Mouse (Mus musculus) forebrain, embryonic 15.5 days (tissue): ENCODE results near the gene Fam234a. TPM values are rescaled to one million over a fixed set of nuclear protein-coding genes. Genes with fewer than 3 reads are reported as not detected.

Source experiments
- ATAC-seq: fragments of 200-750 bp; cut with Nextera tagmentation; replicated peaks from 2 replicates; pipeline ENCODE4 v1.8.0; 2017; ENCODE audit warnings: mild to moderate bottlenecking, moderate TSS enrichment, moderate library complexity
- H3K27ac ChIP-seq: fragments of 300-500 bp; sonication (generic); replicated peaks from 2 replicates; pipeline ENCODE4 v1.5.1; 2015; ENCODE audit warnings: mild to moderate bottlenecking, inconsistent platforms
- H3K27me3 ChIP-seq: fragments of 300-500 bp; sonication (generic); 2 replicates; pipeline ENCODE4 v1.6.1; 2015; ENCODE audit warnings: inconsistent platforms
- H3K36me3 ChIP-seq: fragments of 300-500 bp; sonication (generic); 2 replicates; pipeline ENCODE4 v1.6.1; 2015; ENCODE audit warnings: mild to moderate bottlenecking, inconsistent platforms
- H3K4me1 ChIP-seq: fragments of 300-500 bp; sonication (generic); 2 replicates; pipeline ENCODE4 v1.6.1; 2015; ENCODE audit warnings: inconsistent platforms
- H3K4me2 ChIP-seq: fragments of 300-500 bp; sonication (generic); replicated peaks from 2 replicates; pipeline ENCODE4 v1.6.1; 2015; ENCODE audit warnings: mild to moderate bottlenecking, inconsistent platforms
- H3K4me3 ChIP-seq: fragments of 300-500 bp; sonication (generic); 2 replicates; pipeline ENCODE4 v1.5.1; 2015; ENCODE audit warnings: mild to moderate bottlenecking, inconsistent platforms
- H3K9ac ChIP-seq: fragments of 300-500 bp; sonication (generic); replicated peaks from 2 replicates; pipeline ENCODE4 v1.6.1; 2015; ENCODE audit warnings: mild to moderate bottlenecking, inconsistent platforms
- H3K9me3 ChIP-seq: fragments of 300-500 bp; sonication (generic); 2 replicates; pipeline ENCODE4 v1.6.1; 2016; ENCODE audit warnings: inconsistent platforms
- WGBS: fragments of 180-500 bp; shearing (Covaris S2); methylation state at CpG from one replicate; pipeline ENCODE4 v1.1.7; 2015; ENCODE audit warnings: mixed read lengths; 5-methylcytosine and 5-hydroxymethylcytosine counted together
- polyA plus RNA-seq: library from polyadenylated mRNA; unstranded; fragments of >200 nt; fragmentation: Nextera tagmentation; extraction: Ambion mirVana; gene quantifications from 2 replicates; pipeline ENCODE4 v1.2.1, GENCODE M21; 2015

The Fam234a gene
- polyA plus RNA-seq, 1 experiment from 2014 or later, result 27.8 TPM

- ATAC-seq, result no peak
- no peaks in the 10 kb centered on the region for H3K36me3 ChIP-seq
- H3K9ac ChIP-seq, result no peak overlapping the region
- H3K27me3 ChIP-seq, result no peaks in the 10 kb centered on the region
- no peaks in the 10 kb centered on the region for H3K4me1 ChIP-seq
- WGBS, result 84% methylated on average over 5 of the region's 5 CpGs
- H3K9me3 ChIP-seq, result no peaks in the 10 kb centered on the region
- H3K4me3 ChIP-seq, result no peak overlapping the region
- H3K27ac ChIP-seq, result no peak overlapping the region
- H3K4me2 ChIP-seq, result no peak overlapping the region
These were observed 14.3 kb downstream of the Fam234a start for GRCm38 (mm10) chr17:26229776-26230175.

GRCm38 (mm10) chr17:26225150-26225549 lies 18.9 kb downstream of the Fam234a start:
- Histone ChIP-seq H3K9ac (no peak overlapping the region), H3K27me3 (no peaks in the 10 kb centered on the region), H3K9me3 (no peaks in the 10 kb centered on the region), H3K27ac (no peak overlapping the region), H3K4me1 (no peaks in the 10 kb centered on the region), H3K4me3 (no peak overlapping the region), H3K4me2 (no peak overlapping the region), H3K36me3 (no peaks in the 10 kb centered on the region)
- ATAC-seq, result no peak
- WGBS, result 89% methylated on average over 12 of the region's 12 CpGs

- H3K9ac ChIP-seq, result no peak overlapping the region
- H3K4me3 ChIP-seq, result no peak overlapping the region
- H3K36me3 ChIP-seq, result no peaks in the 10 kb centered on the region
- H3K4me1 ChIP-seq, result no peaks in the 10 kb centered on the region
- H3K27ac ChIP-seq, result no peak overlapping the region
- H3K4me2 ChIP-seq, result no peak overlapping the region
- no peaks in the 10 kb centered on the region for H3K27me3 ChIP-seq
- 82% methylated on average over 2 of the region's 2 CpGs for WGBS
- no peaks in the 10 kb centered on the region for H3K9me3 ChIP-seq
- ATAC-seq, result no peak
These were observed 22.5 kb downstream of the Fam234a start for GRCm38 (mm10) chr17:26221508-26221907.

- H3K4me2 ChIP-seq, result no peak overlapping the region
- ATAC-seq, result no peak
- H3K4me1 ChIP-seq, result no peaks in the 10 kb centered on the region
- no peaks in the 10 kb centered on the region for H3K27me3 ChIP-seq
- no peak overlapping the region for H3K4me3 ChIP-seq
- no peak overlapping the region for H3K27ac ChIP-seq
- H3K9me3 ChIP-seq, result no peaks in the 10 kb centered on the region
- WGBS, result 92% methylated on average over 11 of the region's 11 CpGs
- H3K36me3 ChIP-seq, result no peaks in the 10 kb centered on the region
- H3K9ac ChIP-seq, result no peak overlapping the region
These were observed 31.4 kb downstream of the Fam234a start for GRCm38 (mm10) chr17:26212681-26213080.

- ATAC-seq, result no peak
- Histone ChIP-seq H3K36me3 (no peaks in the 10 kb centered on the region), H3K4me2 (no peak overlapping the region), H3K27me3 (no peaks in the 10 kb centered on the region), H3K9me3 (no peaks in the 10 kb centered on the region), H3K4me1 (no peaks in the 10 kb centered on the region), H3K9ac (no peak overlapping the region), H3K4me3 (no peak overlapping the region), H3K27ac (no peak overlapping the region)
- 88% methylated on average over 7 of the region's 7 CpGs for WGBS
These were observed 31.8 kb downstream of the Fam234a start for GRCm38 (mm10) chr17:26212241-26212640.

GRCm38 (mm10) chr17:26207686-26208085 lies 36.4 kb downstream of the Fam234a start, which contains the start of gene Arhgdig:
TSS of gene Arhgdig (minus strand) at chr17:26207786.
- Histone ChIP-seq H3K9ac (no peak within 1 kb of the TSS), H3K9me3 (no peaks in the 10 kb centered on the region), H3K36me3 (no peaks in the 10 kb centered on the region), H3K4me1 (peaks cover 9% of the 10 kb centered on the region), H3K27me3 (peaks cover 24% of the 10 kb centered on the region), H3K27ac (no peak within 1 kb of the TSS), H3K4me2 (no peak within 1 kb of the TSS), H3K4me3 (no peak within 1 kb of the TSS)
- WGBS, result 89% methylated on average over 12 of the region's 12 CpGs
- no peak for ATAC-seq

- Histone ChIP-seq H3K4me3 (no peak overlapping the region), H3K4me2 (no peak overlapping the region), H3K36me3 (no peaks in the 10 kb centered on the region), H3K4me1 (peaks cover 17% of the 10 kb centered on the region), H3K9ac (no peak overlapping the region), H3K27me3 (peaks cover 37% of the 10 kb centered on the region), H3K27ac (no peak overlapping the region), H3K9me3 (no peaks in the 10 kb centered on the region)
- WGBS, result 58% methylated on average over 1 of the region's 1 CpGs
- ATAC-seq, result no peak
These were observed 37.6 kb downstream of the Fam234a start for GRCm38 (mm10) chr17:26206392-26206791.

GRCm38 (mm10) chr17:26204766-26205165 lies 39.3 kb downstream of the Fam234a start:
- H3K4me3 ChIP-seq, result no peak overlapping the region
- peaks cover 25% of the 10 kb centered on the region for H3K4me1 ChIP-seq
- no peak overlapping the region for H3K27ac ChIP-seq
- no peaks in the 10 kb centered on the region for H3K36me3 ChIP-seq
- no peaks in the 10 kb centered on the region for H3K9me3 ChIP-seq
- H3K9ac ChIP-seq, result no peak overlapping the region
- no peak overlapping the region for H3K4me2 ChIP-seq
- 25% methylated on average over 11 of the region's 11 CpGs for WGBS
- peaks cover 49% of the 10 kb centered on the region for H3K27me3 ChIP-seq
- ATAC-seq, result no peak

GRCm38 (mm10) chr17:26203321-26203811 lies 40.7 kb downstream of the Fam234a start:
- Histone ChIP-seq H3K4me3 (peak overlapping the region; percentile 46), H3K27ac (no peak overlapping the region), H3K36me3 (no peaks in the 10 kb centered on the region), H3K27me3 (peaks cover 52% of the 10 kb centered on the region), H3K9ac (peak overlapping the region; percentile 38), H3K9me3 (no peaks in the 10 kb centered on the region), H3K4me1 (peaks cover 25% of the 10 kb centered on the region), H3K4me2 (peak overlapping the region; percentile 93)
- WGBS, result 1% methylated on average over 30 of the region's 30 CpGs
- no peak for ATAC-seq

- peak within 1 kb of the TSS; percentile 38 for H3K9ac ChIP-seq
- H3K4me2 ChIP-seq, result peak within 1 kb of the TSS; percentile 93
- WGBS, result 3% methylated on average over 22 of the region's 22 CpGs
- 0 out of 2 replicates have a peak, but pooled peaks cover under 1% of the 10 kb centered on the region for H3K36me3 ChIP-seq
- ATAC-seq, result no peak
- H3K9me3 ChIP-seq, result no peaks in the 10 kb centered on the region
- H3K4me3 ChIP-seq, result peak within 1 kb of the TSS; percentile 46
- peaks cover 52% of the 10 kb centered on the region for H3K27me3 ChIP-seq
- H3K4me1 ChIP-seq, result peaks cover 25% of the 10 kb centered on the region
- H3K27ac ChIP-seq, result no peak within 1 kb of the TSS
These were observed 41.3 kb downstream of the Fam234a start, which contains the start of gene Rgs11 for GRCm38 (mm10) chr17:26202737-26203136. TSS of gene Rgs11 (plus strand) at chr17:26202951.

GRCm38 (mm10) chr17:26201998-26202397 lies 42.0 kb downstream of the Fam234a start:
- H3K27ac ChIP-seq, result no peak overlapping the region
- no peak overlapping the region for H3K9ac ChIP-seq
- H3K4me3 ChIP-seq, result no peak overlapping the region
- no peak for ATAC-seq
- peaks cover 52% of the 10 kb centered on the region for H3K27me3 ChIP-seq
- no peak overlapping the region for H3K4me2 ChIP-seq
- peaks cover 25% of the 10 kb centered on the region for H3K4me1 ChIP-seq
- H3K9me3 ChIP-seq, result no peaks in the 10 kb centered on the region
- 0 out of 2 replicates have a peak, but pooled peaks cover 6% of the 10 kb centered on the region for H3K36me3 ChIP-seq

GRCm38 (mm10) chr17:26200831-26201705 lies 43.0 kb downstream of the Fam234a start:
- H3K4me1 ChIP-seq, result peaks cover 25% of the 10 kb centered on the region
- H3K36me3 ChIP-seq, result 0 out of 2 replicates have a peak, but pooled peaks cover 6% of the 10 kb centered on the region
- WGBS, result under 1% methylated on average over 91 of the region's 92 CpGs
- H3K4me2 ChIP-seq, result peak overlapping the region; percentile 98
- peak overlapping the region; percentile 68 for H3K9ac ChIP-seq
- H3K27me3 ChIP-seq, result peaks cover 52% of the 10 kb centered on the region
- ATAC-seq, result peak; percentile 18; the same call in 1 of the 2 replicates
- H3K27ac ChIP-seq, result no peak overlapping the region
- no peaks in the 10 kb centered on the region for H3K9me3 ChIP-seq
- H3K4me3 ChIP-seq, result peak overlapping the region; percentile 65
